Mouse (Mus musculus): Measurements from ENCODE around the gene Ptpn7.

The Ptpn7 gene

DNA sequence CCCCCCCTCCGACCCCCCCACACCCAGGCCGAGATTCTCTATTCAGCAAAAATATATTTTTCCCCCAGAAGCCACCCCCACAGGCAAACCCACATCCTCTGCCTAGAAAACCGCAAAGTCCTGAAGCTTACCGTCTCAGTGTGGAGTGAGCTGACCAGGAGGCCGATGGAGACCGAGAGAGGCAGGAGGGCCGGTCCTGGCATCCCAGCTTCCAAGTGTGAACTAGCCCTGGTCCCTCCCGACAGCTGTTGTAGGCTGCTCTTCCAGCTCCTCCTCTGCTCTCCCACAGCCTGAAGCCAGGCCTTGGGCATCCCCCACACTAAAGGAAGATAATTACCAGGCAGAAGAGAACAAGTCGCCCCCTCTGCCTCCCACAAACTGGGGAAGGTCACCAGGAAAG is 3.5 kb upstream of the Ptpn7 start:
- no peak for DNase-seq (ENCODE audit: low spot score in 2 of 2)

DNA sequence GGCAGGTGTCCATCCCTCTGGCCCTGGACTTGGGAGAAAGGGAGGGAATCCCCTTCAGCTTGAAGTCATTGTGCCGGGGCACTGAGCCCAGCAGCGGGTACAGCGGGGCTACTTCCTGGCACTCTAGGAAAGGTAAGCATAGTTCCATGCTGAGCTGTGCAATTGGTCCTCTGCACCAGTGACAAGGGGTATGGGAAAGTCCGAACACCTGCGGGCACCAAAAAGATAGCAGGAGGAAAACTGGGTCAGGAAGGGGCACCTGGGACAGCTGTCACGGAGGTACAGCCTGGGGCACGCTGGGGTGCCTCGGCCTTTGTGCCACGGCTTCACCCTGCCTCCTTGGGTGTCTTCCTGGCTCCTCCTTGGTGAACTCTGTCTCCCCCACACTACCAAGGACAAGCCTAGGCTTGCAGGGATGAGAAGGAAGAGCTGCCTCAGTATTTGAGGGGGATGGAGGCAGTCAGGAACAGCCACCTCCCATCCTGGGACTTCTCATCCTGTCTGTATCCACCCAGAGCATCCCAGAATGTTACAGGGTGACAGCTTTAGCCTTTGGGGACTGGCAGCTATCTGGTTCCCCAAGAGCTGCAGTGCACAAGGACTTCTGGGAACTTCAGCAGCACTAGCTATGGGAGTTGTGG is 2.8 kb upstream of the Ptpn7 start:
- DNase-seq (ENCODE audit: low spot score in 2 of 2), result no peak

DNA sequence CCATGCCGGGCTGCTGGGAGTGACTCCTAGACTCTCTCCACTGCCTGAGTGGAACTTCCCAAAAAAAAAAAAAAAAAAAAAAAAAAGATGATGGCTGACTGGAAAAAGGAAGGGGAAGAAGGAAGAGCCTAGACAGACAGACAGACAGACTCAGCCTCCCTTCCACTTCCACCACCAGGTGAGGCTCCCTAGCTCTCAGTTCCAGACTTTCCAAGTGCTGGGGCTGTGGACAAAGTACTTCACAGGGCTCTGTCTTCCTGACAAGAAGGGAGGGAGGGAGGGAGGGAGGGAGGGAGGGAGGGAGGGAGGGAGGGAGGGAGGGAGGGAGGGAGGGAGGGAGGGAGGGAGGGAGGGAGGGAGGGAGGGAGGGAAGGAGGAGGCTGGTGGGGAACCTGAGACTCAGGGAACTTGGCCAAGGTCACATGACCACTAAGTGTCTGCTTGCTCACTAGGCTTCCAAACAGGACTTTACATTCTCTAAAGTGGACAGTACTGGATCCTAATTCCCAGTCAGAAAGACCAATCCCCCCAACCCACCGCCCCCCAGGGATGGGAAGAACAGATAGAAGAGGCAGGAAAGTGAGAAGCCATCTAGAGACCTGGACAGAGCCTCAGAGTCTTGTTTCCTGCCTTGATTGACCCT is 2.0 kb upstream of the Ptpn7 start:
- no peak for DNase-seq (ENCODE audit: low spot score in 2 of 2)

DNA sequence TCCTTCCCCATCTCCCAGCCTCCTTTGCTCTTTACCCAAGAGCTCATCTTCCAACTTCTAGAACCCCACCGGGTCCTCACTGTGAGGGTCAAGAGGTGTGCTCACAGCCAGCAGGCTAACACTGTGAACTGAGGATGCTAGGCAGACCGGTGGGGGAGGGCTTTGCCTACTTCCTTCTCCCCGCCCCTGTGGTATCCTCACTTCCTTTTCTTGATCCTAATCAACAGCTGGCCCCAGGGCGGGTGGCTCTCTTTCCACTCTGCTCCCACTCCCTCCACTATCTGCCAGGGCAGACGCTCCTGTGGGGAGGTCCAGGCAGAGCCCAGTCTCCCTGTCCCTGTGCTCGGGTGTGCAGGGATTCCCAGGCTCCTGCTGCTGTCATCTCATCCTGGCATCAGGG is 1.5 kb upstream of the Ptpn7 start:
- DNase-seq (ENCODE audit: low spot score in 2 of 2), result no peak

DNA sequence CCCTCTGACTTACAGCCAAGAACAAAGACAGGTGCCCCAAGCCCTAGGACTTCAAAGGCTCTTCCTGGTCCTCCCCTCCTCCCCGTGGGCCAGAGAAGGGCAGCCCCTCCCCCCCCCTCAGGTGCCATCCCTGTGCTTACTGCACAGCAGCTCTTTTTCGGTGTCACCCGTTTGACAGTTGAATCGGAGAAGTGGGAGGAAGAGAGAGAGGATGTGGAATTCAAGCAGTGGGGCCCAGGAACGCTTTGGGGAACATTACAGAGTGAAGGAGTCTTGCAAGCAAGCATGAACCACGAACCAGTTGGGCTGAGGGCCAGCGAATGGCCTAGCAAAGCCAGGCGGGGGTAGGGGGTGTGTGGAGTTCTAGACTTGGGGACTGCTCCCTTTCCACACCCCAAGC is 940 bp upstream of the Ptpn7 start:
- no peak for DNase-seq (ENCODE audit: low spot score in 2 of 2)

DNA sequence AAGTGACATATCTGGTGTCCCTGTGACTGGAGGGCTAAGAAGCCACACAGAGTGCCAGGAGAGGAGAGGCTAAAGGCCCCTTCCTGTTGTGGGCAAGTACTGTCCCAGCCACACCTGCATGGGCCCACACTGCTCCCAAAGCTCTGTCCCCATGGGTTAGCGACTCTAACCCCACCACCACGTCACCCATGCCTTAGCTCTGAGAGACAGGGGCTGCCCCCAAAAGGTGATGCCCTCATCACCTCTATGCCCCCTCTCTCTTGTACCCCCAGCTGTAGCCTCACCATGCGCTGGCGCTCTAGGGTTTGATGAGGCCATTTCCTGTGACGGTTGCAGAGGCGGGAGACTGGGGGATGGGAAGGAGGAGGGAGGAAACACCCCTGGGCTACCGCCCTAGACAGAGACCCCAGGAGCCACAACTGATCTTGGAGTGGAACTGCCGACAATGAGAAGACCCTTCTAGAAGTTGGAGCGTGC is 431 bp downstream of the Ptpn7 start:
- DNase-seq (ENCODE audit: low spot score in 2 of 2), result no peak

DNA sequence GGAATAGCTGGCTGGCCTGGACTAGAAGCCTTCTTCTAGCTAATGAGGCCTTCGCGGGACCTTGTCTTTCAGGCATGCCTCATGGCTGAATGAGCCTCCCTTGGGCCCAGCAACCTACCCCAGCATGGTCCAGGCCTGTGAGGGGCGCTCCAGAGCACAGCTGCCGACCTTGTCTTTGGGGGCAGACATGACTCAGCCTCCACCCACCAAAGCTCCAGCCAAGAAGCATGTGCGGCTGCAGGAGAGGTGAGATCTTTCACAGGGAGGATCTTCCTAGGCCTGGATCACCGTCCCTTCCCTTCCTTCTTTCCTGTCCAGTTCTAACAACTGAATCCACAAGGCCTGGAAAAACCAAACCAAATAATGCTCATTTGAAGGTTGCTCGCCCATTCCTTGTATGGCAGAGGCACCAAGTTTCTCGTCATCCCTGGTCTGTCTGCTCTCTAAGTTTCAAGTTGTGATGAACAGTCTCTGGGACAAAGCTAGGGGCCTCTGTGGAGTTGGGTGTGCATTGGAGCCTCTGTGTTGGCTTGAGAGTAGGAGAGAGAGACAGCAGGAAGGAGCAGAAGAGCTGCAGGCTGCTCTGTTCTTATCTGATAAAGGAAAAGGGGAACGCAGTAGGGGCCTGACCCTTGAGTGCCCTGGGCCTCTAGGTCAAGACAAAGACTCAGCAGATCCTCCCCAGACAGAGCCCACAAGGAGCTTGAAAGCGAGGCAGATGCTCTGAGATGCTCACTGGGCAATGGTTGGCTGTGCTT is 1.4 kb downstream of the Ptpn7 start:
- no peak for DNase-seq (ENCODE audit: low spot score in 2 of 2)

DNA sequence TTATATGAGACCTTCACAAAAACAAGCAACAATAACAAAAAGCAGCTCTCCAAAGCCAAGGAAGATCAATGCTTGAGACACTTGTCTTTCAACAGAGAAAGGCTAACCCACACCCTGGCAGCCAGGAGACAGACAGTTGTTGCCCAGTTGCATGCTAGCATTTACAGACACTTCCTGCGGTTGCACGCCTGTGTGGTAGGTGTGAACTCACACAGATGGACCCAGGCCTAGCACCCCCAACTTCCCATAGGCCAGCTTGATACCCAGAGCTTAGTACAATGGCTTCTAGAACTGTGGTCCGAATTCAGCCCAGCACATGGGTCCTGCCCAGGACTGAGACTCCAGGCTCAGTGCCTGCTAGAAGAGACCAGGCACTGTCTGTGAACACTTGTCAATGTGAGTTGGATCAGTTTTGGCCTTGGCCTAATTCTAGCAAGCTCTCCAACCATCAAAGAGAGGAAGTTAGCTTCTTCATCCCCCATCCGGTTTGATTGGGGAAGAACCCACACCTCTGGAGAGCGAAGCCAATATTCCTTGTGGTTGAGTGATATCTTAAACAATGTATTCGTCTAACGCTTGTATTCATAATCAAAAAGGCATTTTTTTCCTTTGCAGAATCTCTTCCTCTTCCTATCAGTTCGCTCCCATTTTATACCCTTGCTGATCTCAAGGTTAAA is 2.7 kb downstream of the Ptpn7 start:
- DNase-seq (ENCODE audit: low spot score in 2 of 2), result no peak

DNA sequence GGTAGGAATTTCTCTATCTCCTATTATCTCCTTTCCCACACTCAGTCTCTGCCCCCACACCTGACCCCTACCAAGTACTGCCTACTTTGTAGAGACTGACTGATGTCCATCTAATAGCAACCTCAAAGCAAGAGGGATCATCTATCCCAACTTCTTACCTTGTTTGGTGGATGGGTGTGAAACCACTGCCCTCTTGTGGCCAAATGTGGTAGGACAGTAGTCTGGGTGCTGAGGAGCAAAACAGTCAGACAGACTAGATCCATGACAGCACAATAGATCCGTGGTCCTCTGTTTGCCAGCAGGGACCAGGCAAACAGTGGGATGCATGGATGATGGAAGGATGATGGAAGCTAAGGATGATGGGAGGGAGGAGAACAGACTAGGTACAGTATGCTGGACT is 4.0 kb downstream of the Ptpn7 start:
- DNase-seq (ENCODE audit: low spot score in 2 of 2), result no peak

DNA sequence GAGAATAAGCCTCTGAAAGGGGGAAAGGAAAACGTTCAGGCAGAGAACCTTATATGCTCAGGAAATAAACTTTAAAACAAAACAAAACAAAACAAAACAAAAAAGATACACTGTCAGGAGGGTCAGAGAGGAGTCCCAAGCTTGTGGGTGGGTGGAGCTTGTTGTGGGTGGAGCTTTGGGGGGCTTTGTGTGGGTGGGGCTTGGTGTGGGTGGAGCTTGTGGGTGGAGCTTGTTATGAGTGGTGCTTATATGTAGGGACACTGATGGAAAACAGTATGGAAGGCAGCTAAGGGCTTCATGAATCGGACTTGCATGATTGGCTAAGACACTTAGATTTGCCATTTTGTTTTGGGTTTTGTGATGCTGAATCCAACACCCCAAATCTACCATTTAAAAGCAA is 7.4 kb downstream of the Ptpn7 start:
- no peak for DNase-seq (ENCODE audit: low spot score in 2 of 2)

DNA sequence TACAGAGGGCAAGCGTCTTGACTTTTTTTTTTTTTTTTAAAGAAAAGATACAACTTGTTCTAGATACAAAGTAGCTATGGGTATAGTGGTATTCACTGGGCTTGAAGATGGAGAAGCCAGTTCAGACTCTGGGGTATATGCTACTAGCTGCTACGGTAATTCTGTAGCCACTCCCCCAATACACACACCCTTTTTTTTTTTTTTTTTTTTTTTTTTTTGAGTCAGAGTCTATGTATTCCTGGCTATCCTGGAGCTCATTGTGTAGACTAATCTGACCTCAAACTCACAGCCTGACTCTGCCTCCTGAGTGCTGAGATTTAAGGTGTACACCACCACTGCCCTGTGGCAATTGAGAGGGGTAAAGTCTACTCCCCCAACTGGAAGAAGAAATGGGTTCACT is 10.0 kb downstream of the Ptpn7 start:
- DNase-seq (ENCODE audit: low spot score in 2 of 2), result no peak

DNA sequence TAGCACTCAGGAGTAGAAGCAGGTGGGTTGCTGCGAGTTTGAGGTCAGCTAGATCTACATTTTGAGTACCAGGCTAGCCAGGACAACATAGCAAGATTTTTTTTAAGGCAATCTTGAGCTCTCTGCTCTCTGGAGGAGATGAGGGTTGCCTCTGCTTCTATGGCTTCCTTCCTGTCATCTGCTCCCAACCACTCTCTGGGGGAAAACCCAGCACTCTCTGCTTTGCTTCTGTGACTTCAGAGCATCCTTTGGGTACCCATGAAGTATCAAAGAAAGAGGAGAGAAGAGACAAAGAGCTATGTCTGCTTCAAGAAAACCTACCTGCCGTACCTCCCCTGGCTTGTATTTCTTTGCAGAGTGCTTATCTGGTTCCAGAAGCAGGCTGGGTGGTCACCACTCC is 11.4 kb downstream of the Ptpn7 start:
- no peak for DNase-seq (ENCODE audit: low spot score in 2 of 2)

DNA sequence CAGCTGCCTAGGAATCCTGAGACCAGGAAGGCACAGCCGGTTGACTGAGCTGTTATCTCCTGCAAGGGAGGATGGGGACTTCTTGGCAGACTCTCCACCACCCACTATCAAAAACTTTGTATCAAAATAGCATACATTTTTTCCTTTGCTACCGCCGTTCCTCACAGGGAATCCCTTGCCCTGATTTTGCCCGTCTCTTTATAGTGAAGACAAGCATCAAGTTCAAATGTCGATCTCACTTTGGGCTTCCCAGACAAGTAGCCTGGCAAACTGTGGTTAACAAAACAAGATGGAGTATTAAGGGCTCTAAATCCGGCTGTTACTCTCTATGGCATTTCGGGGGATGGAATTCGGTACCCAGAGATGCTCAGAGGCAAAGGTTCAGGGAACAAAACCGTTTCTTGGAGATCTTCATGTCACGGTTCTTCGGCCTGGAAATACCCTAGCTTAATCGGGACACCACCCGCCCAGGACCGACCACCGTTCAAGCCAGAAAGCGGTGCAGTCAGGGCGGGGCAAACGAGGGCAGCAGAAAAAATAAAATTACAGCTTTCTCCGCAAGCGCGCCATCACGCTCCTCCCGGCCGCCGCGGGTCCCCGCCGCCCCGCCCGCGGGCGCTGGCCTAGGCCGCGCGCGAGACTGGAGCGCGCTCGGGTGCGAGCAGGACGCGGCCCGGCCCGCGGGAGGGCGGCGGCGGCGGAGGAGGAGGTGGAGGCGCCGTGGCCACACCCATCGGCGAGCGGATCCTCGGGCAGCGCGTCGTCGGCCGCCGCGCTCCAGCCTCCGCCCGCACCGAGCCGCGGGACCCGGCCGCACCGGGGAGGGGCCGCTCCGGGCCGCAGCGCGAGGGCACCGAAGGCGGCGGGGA is 13.8 kb downstream of the Ptpn7 start, which contains the start of gene Arl8a:
TSS of gene Arl8a (plus strand) at position 748 of the 869 bp plus-strand sequence.
- peak; percentile 84 to 86 for DNase-seq (ENCODE audit: low spot score in 2 of 2)

DNA sequence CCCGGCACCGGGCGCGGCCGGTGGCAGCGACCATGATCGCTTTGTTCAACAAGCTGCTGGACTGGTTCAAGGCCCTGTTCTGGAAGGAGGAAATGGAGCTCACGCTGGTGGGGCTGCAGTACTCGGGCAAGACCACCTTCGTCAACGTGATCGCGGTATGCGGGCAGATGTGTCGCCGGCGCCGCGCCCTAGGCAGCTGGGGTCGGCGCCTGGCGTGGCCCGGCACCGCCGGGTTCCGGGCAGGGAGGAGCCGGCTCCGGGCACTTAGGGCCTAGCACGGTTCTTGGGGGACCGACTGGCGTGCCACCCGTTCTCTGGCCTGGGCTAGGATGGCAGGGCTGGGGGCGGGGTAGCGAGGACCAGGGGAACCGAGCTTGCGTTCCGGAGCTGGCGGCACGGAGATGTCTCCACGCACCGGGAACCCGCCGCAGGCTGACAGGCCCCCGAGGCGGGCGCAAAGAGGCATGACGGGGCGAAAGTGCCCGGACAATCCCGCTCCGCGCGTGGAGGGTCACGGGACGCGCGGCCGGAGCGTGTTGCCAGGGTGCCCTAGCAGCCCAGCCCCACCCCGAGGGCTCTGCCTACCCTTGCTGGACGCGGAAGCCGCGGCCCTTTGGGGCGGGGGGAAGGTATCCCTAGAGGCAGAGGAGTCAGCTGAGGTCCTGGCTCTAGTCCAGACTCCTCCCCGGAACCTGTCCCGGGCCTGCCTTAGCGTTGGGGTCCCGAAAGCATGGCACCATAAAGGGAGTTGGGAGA is 14.6 kb downstream of the Ptpn7 start:
- DNase-seq (ENCODE audit: low spot score in 2 of 2), result peak; percentile 84 to 85

DNA sequence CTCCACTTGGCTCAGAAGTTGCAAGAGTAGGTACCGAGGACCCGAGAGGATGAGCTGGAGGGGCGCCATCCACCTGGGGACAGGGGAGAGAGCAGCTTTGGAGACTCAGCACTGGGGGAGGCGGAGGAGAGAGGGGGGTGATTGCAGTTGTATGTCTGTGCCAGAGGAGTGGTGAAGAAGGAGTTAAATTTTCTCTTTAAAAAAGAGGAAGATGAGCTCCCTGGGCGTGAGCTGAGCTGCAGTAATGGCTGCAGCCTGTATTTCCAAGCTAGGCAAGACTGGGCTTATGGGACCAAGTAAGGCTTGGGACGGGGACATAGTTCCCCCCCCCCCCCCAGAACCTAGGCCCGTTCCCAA is 15.2 kb downstream of the Ptpn7 start:
- DNase-seq (ENCODE audit: low spot score in 2 of 2), result no peak

DNA sequence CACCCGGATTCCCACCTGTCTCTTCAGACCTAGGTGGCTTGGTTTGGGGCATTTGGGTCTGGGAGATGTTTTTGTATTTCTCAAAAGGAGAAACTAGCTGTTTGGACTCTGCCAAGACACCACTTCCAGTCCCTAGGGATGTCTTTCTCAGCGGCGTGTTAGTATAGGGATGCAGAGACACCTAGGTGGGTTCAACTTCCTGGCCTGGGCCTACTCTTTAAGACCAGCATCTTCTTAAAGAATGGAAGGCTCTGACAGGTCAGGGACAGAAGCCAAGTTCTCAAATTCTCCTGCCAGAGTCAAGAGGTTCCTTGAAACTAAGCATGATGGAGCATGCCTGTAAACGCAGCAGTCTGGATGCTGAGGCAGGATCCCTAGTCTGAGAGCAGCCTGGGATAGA is 16.0 kb downstream of the Ptpn7 start:
- DNase-seq (ENCODE audit: low spot score in 2 of 2), result no peak

DNA sequence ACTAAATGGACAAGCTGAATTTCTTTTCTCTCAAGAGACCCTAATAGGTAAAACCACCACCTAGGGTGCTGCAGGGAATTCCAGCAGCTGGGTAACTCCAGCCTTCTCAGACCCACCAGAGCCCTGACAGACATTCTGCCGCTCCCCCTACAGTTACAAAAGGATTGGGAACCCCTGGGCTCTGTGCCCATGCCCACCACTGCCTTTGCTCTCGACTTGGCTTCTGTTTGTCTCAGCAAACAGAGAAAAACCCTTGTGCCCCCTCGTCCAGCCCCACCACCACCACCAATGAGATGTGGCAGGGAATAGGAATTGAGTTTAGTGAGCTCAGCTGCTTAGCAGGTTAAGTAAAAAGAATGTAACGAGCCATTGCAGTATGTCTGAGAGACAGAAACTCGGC is 16.5 kb downstream of the Ptpn7 start:
- no peak for DNase-seq (ENCODE audit: low spot score in 2 of 2)

DNA sequence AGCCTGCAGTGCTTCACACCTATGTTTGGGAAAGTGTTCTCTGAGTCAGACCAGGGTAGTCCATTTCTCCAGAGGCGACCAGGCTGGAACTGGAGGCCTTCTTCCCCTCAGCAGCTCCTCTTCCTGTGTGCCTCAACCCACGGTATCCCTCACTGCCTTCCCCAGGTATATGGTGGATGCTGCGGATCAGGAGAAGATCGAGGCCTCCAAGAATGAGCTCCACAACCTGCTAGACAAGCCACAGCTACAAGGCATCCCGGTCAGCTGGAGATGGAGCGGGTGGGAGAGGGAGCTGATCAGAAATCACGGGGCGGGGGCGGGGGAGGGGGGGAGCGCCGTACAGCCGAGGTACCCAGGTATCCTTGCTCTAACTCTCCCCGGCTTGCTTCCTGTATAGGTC is 21.5 kb downstream of the Ptpn7 start:
- DNase-seq (ENCODE audit: low spot score in 2 of 2), result no peak

DNA sequence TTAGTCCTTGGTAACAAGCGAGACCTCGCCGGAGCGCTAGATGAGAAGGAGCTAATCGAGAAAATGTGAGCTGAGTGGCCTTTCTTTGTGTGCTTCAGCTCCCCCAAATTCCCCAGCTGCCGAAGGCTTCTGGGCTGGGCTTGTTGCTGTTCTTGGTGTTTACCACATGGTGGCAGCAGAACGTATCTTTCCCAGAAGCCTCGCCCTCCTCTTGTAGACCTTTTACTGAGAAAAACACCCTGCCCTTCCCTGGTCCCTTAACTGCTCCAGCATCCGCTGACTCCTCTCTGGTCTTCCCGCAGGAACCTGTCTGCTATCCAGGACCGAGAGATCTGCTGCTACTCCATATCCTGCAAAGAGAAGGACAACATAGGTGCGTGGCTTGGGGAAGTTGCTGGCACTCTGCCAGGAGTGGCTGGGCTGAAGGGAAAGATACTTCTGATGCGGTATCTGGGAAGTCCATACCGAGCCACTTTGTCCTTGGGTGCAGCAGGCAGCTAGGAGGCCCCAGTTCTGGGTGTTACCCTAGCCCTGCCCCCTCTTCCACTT is 22.0 kb downstream of the Ptpn7 start:
- peak; percentile 69 to 75 for DNase-seq (ENCODE audit: low spot score in 2 of 2)

DNA sequence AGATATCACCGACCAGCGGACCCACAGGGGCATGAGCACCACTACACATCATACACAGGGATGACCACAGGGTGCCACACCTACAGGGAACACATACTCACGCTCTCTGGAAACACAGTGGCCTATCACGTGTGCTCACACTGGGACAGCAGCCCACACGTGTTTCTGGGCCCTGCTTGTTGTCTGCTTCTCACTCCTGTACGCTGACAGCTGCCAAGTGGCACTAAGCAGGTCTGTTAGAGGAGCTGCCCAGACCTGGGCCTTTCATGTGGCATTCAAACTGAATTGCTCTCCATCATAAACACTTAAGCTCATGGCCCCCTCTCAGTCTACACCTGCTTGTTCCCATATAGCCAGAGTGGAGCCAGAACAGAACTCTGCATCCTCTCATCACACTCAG is 23.8 kb downstream of the Ptpn7 start:
- DNase-seq (ENCODE audit: low spot score in 2 of 2), result no peak

DNA sequence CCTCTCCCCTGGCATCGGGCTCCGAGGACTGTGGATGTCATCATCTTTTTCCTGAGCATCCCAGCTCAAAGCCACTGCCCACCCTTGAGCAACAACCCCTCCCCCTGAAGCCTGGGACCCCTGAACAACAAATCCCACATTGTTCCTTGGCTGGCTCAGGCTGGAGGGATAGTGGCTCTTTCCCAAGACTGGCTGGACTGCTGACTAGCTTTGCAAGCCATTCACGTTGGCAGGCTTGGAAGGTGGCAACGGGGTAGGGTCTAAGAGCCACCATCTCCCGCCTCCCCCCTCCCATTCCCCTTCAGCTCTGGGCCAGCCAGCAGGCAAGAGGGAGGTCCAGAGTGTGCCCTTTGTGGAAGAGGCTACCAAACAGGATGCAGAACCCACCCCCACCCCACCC is 26.1 kb downstream of the Ptpn7 start:
- no peak for DNase-seq (ENCODE audit: low spot score in 2 of 2)

Measured in urinary bladder, postnatal 4 days (tissue).